Mouse (Mus musculus): Measurements from ENCODE around the gene Prdx4. TPM values are rescaled to one million over a fixed set of nuclear protein-coding genes. Genes with fewer than 3 reads are reported as not detected.
"Not testable (repeated sequence)": the region's sequence is repeated elsewhere in the genome, so short reads cannot be mapped to it uniquely, and the experiment has no call there.

Prdx4 gene
- 124 and 148 TPM in 2 replicates for polyA plus RNA-seq (2014; fragmentation: Nextera tagmentation; extraction: Ambion mirVana)

GRCm38 (mm10) chrX:155340654-155341053 is at the start of gene Prdx4:
Gene Prdx4 (minus strand): TSS chrX:155340754.
- no peak within 1 kb of the TSS for H3K9ac ChIP-seq (ENCODE audit: low read length)
- no peaks in the 10 kb centered on the region for H3K27me3 ChIP-seq (replicated peaks; ENCODE audit: control insufficient read depth, insufficient read depth, low read length)
- no peak for ATAC-seq
- H3K27ac ChIP-seq (ENCODE audit: low read depth, low read length): no peak within 1 kb of the TSS
- H3K4me1 ChIP-seq (ENCODE audit: control insufficient read depth, insufficient read depth, low read length): no peaks in the 10 kb centered on the region
- DNase-seq (ENCODE audit: low spot score): no peak
- H3K4me2 ChIP-seq (ENCODE audit: low read length): no peak within 1 kb of the TSS
- H3K9me3 ChIP-seq (replicated peaks; ENCODE audit: control insufficient read depth, low read length): no peaks in the 10 kb centered on the region
- H3K36me3 ChIP-seq (ENCODE audit: control insufficient read depth, insufficient read depth, low read length): no peaks in the 10 kb centered on the region
- H3K4me3 ChIP-seq (ENCODE audit: low read depth, low read length): no peak within 1 kb of the TSS

DNA sequence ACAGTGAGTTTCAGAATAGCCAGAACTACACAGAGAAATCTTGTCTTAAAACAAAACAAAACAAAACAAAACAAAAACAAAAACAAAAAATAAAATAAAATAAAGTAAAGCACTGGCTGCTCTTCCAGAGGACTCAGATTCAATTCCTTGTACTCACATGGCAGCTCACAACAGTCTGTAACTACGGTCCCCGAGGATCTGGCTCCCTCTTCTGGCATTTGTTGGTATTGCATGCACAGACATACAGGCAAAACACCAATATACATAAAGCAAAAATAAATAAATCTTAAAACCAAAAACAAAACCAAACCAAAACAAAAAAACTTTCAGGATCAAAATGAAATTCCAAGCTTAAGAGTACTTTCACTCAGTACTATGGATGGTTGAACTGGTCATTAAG is 36.0 kb upstream of the Prdx4 start:
- DNase-seq (ENCODE audit: low spot score) (peak; percentile 4), ATAC-seq (no peak)
- H3K4me3 ChIP-seq (ENCODE audit: low read depth, low read length): no peak overlapping the region
- WGBS: 29% methylated on average over 2 of the region's 2 CpGs
- no peak overlapping the region for H3K27ac ChIP-seq (ENCODE audit: low read depth, low read length)
- H3K4me2 ChIP-seq (ENCODE audit: low read length): no peak overlapping the region
- no peaks in the 10 kb centered on the region for H3K4me1 ChIP-seq (ENCODE audit: control insufficient read depth, insufficient read depth, low read length)
- H3K36me3 ChIP-seq (ENCODE audit: control insufficient read depth, insufficient read depth, low read length): no peaks in the 10 kb centered on the region
- no peaks in the 10 kb centered on the region for H3K27me3 ChIP-seq (replicated peaks; ENCODE audit: control insufficient read depth, insufficient read depth, low read length)
- H3K9ac ChIP-seq (ENCODE audit: low read length): no peak overlapping the region
- no peaks in the 10 kb centered on the region for H3K9me3 ChIP-seq (replicated peaks; ENCODE audit: control insufficient read depth, low read length)

- Histone ChIP-seq H3K9ac (ENCODE audit: low read length) (no peak overlapping the region), H3K27ac (ENCODE audit: low read depth, low read length) (no peak overlapping the region), H3K27me3 (replicated peaks; ENCODE audit: control insufficient read depth, insufficient read depth, low read length) (no peaks in the 10 kb centered on the region), H3K4me2 (ENCODE audit: low read length) (no peak overlapping the region), H3K9me3 (replicated peaks; ENCODE audit: control insufficient read depth, low read length) (no peaks in the 10 kb centered on the region), H3K36me3 (ENCODE audit: control insufficient read depth, insufficient read depth, low read length) (no peaks in the 10 kb centered on the region), H3K4me1 (ENCODE audit: control insufficient read depth, insufficient read depth, low read length) (no peaks in the 10 kb centered on the region), H3K4me3 (ENCODE audit: low read depth, low read length) (no peak overlapping the region)
- WGBS: 46% methylated on average over 1 of the region's 1 CpGs
- ATAC-seq (no peak), DNase-seq (ENCODE audit: low spot score) (peak; percentile 49)
Measured at GRCm38 (mm10) chrX:155375458-155375857, 34.9 kb upstream of the Prdx4 start.

GRCm38 (mm10) chrX:155370110-155370509 is 29.6 kb upstream of the Prdx4 start:
- not testable (repeated sequence) for H3K9ac ChIP-seq (ENCODE audit: low read length); H3K27ac ChIP-seq (ENCODE audit: low read depth, low read length); H3K4me1 ChIP-seq (ENCODE audit: control insufficient read depth, insufficient read depth, low read length); H3K36me3 ChIP-seq (ENCODE audit: control insufficient read depth, insufficient read depth, low read length); ATAC-seq; H3K9me3 ChIP-seq (replicated peaks; ENCODE audit: control insufficient read depth, low read length); H3K4me2 ChIP-seq (ENCODE audit: low read length); H3K27me3 ChIP-seq (replicated peaks; ENCODE audit: control insufficient read depth, insufficient read depth, low read length); DNase-seq (ENCODE audit: low spot score); H3K4me3 ChIP-seq (ENCODE audit: low read depth, low read length)
- 55% methylated on average over 3 of the region's 3 CpGs for WGBS

DNA sequence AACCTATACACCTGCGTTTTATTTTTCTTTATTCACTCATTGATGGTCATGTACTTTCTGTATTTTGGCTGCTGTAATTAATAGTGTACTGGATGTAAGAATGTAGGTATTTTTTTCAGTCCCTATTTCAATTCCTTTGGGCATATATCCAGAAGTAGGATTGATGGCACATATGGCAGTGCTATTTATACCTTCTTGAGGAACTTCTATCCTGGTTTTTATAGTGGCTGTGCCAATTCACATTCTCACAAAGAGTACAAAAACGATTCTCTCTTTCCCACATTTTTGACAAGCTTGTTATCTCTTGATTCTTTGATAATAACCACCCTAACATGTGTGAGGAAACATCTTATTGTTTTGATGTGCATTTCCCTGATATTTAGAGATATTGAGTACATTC is 24.5 kb upstream of the Prdx4 start:
- Histone ChIP-seq H3K27me3 (replicated peaks; ENCODE audit: control insufficient read depth, insufficient read depth, low read length) (no peaks in the 10 kb centered on the region), H3K4me2 (ENCODE audit: low read length) (no peak overlapping the region), H3K4me1 (ENCODE audit: control insufficient read depth, insufficient read depth, low read length) (no peaks in the 10 kb centered on the region), H3K9ac (ENCODE audit: low read length) (no peak overlapping the region), H3K36me3 (ENCODE audit: control insufficient read depth, insufficient read depth, low read length) (no peaks in the 10 kb centered on the region), H3K27ac (ENCODE audit: low read depth, low read length) (no peak overlapping the region), H3K9me3 (replicated peaks; ENCODE audit: control insufficient read depth, low read length) (no peaks in the 10 kb centered on the region), H3K4me3 (ENCODE audit: low read depth, low read length) (no peak overlapping the region)
- ATAC-seq (no peak), DNase-seq (ENCODE audit: low spot score) (no peak)
- WGBS: 50% methylated on average over 2 of the region's 2 CpGs

GRCm38 (mm10) chrX:155346249-155346648 is 5.7 kb upstream of the Prdx4 start:
- 88% methylated on average over 2 of the region's 2 CpGs for WGBS

DNA sequence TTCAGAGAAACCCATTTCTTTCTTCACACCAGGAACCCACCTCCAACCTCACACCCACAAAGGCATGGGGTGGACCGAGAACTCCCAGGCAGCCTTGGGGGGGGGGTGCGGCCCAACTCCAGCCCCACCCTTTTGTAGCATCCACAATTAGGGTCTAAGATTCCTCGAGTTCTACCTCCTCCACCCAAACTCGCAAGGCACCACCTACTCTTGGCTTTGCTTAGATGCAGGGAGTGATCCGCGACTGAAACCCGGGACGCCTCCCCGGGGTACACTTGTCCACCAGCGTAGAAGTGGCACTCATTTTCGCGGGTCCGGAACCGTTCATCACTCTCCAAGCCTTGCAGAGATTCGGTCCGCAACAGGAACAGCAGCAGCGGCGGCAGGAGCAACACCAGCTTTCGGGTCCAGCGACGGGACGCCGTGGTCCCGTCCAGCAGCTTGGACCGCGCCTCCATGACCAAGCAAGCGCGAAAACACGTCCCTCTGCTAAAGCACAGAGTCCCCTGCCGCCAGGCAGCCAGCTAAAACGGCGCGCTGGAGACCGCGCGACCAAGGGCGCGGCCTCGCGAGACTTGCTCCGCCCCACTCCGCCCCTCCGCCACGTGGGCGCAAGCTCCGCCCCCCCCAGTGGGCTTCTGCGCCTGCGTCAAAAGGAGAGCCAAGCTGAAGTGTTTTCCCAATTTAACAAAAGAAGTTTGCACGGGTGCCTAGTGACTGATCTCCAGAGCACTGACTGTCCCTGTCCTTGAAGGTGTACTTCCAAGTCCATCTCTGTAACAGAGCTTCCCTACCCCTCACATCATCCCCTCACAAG is 2.4 kb downstream of the Prdx4 start:
- peak; percentile 98 for ATAC-seq
- peak overlapping the region; percentile 46 for H3K4me3 ChIP-seq (ENCODE audit: low read depth, low read length)
- no peaks in the 10 kb centered on the region for H3K27me3 ChIP-seq (replicated peaks; ENCODE audit: control insufficient read depth, insufficient read depth, low read length)
- no peaks in the 10 kb centered on the region for H3K9me3 ChIP-seq (replicated peaks; ENCODE audit: control insufficient read depth, low read length)
- DNase-seq (ENCODE audit: low spot score): peak; percentile 87
- H3K9ac ChIP-seq (ENCODE audit: low read length): peak overlapping the region; percentile 72
- H3K36me3 ChIP-seq (ENCODE audit: control insufficient read depth, insufficient read depth, low read length): no peaks in the 10 kb centered on the region
- H3K4me2 ChIP-seq (ENCODE audit: low read length): peak overlapping the region; percentile 52
- no peaks in the 10 kb centered on the region for H3K4me1 ChIP-seq (ENCODE audit: control insufficient read depth, insufficient read depth, low read length)
- H3K27ac ChIP-seq (ENCODE audit: low read depth, low read length): peak overlapping the region; percentile 52; the same call in 1 of the 2 replicates
- WGBS: 23% methylated on average over 44 of the region's 49 CpGs

More at GRCm38 (mm10) chrX:155346249-155346648, 5.7 kb upstream of the Prdx4 start:
- H3K27ac ChIP-seq (ENCODE audit: low read depth, low read length): no peak overlapping the region
- H3K36me3 ChIP-seq (ENCODE audit: control insufficient read depth, insufficient read depth, low read length): no peaks in the 10 kb centered on the region
- no peaks in the 10 kb centered on the region for H3K4me1 ChIP-seq (ENCODE audit: control insufficient read depth, insufficient read depth, low read length)
- DNase-seq (ENCODE audit: low spot score): no peak
- no peaks in the 10 kb centered on the region for H3K9me3 ChIP-seq (replicated peaks; ENCODE audit: control insufficient read depth, low read length)
- no peak for ATAC-seq
- no peaks in the 10 kb centered on the region for H3K27me3 ChIP-seq (replicated peaks; ENCODE audit: control insufficient read depth, insufficient read depth, low read length)
- no peak overlapping the region for H3K9ac ChIP-seq (ENCODE audit: low read length)
- H3K4me2 ChIP-seq (ENCODE audit: low read length): no peak overlapping the region
- H3K4me3 ChIP-seq (ENCODE audit: low read depth, low read length): no peak overlapping the region

- no peak for DNase-seq (ENCODE audit: low spot score)
- H3K4me2 ChIP-seq (ENCODE audit: low read length): peak overlapping the region; percentile 52
Measured at GRCm38 (mm10) chrX:155337567-155337904, 3.0 kb downstream of the Prdx4 start.

DNA sequence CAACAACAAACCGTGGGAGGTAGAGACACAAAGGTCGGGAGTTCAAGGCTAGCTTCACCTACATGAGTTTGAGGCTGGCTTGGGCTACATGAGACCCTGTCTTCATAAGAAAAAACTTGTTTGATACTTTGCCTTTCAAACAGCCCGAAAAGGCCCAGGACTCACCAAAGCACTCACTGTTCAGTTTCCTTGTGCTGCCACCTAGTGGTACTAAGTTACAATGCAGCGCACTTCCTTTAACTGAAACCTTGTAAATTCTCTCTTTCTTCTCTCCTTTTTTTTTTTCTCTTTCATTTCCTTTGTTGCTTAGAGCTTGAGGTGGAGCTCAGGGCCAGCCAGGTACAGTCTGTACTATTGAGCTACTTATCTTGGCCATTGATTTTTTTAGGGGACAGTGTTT is 22.5 kb downstream of the Prdx4 start:
- Histone ChIP-seq H3K4me2 (ENCODE audit: low read length) (no peak overlapping the region), H3K27ac (ENCODE audit: low read depth, low read length) (no peak overlapping the region), H3K9me3 (replicated peaks; ENCODE audit: control insufficient read depth, low read length) (no peaks in the 10 kb centered on the region), H3K4me1 (ENCODE audit: control insufficient read depth, insufficient read depth, low read length) (no peaks in the 10 kb centered on the region), H3K9ac (ENCODE audit: low read length) (no peak overlapping the region), H3K36me3 (ENCODE audit: control insufficient read depth, insufficient read depth, low read length) (no peaks in the 10 kb centered on the region), H3K4me3 (ENCODE audit: low read depth, low read length) (no peak overlapping the region), H3K27me3 (replicated peaks; ENCODE audit: control insufficient read depth, insufficient read depth, low read length) (no peaks in the 10 kb centered on the region)
- ATAC-seq (peak; percentile 60; the same call in 1 of the 2 replicates), DNase-seq (ENCODE audit: low spot score) (peak; percentile 63)
- 43% methylated on average over 4 of the region's 4 CpGs for WGBS

More at GRCm38 (mm10) chrX:155337567-155337904, 3.0 kb downstream of the Prdx4 start:
- peaks cover 2% of the 10 kb centered on the region; the same call in 1 of the 2 replicates for H3K36me3 ChIP-seq (ENCODE audit: control insufficient read depth, insufficient read depth, low read length)
- H3K4me1 ChIP-seq (ENCODE audit: control insufficient read depth, insufficient read depth, low read length): no peaks in the 10 kb centered on the region
- ATAC-seq: no peak
- H3K9me3 ChIP-seq (replicated peaks; ENCODE audit: control insufficient read depth, low read length): no peaks in the 10 kb centered on the region
- H3K9ac ChIP-seq (ENCODE audit: low read length): peak overlapping the region; percentile 72
- H3K4me3 ChIP-seq (ENCODE audit: low read depth, low read length): peak overlapping the region; percentile 46
- no peak overlapping the region for H3K27ac ChIP-seq (ENCODE audit: low read depth, low read length)
- 40% methylated on average over 7 of the region's 7 CpGs for WGBS
- no peaks in the 10 kb centered on the region for H3K27me3 ChIP-seq (replicated peaks; ENCODE audit: control insufficient read depth, insufficient read depth, low read length)

All from forebrain, embryonic 14.5 days (tissue).